Comparison of ENCODE assay signal across 24 mouse cellular contexts in the genomic region with DNA sequence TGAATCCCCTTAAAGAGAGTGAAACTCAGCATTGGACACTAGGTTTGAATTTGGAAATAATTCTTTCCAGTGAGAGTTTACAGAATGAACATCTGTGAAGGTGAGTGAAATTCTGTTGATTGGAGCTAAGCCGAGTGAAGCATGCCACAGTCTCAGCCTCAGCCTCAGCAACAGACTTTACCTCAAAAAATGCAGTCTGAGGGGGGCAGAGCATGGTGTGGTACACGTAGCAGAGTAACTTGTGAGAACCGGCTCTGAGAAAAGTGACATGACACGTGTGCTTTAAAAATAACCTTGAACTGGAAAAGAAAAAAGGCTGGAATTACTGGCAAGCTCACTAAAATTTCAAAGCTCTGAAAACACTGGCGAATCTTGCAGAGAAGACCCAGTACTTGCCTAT.
"Had no signal": no experiment of that assay in that cellular context is flagged by ENCODE, and none has a peak within 500 bp of the region (broad histone marks: within the 10 kb centered on the region; RNA-seq: fewer than 3 reads in every experiment).

No protein-coding gene starts in this region.

- H3K4me3 ChIP-seq: heart, adult 2 months; heart, embryonic 13.5 days; heart, embryonic 15.5 days; hindbrain, embryonic 13.5 days; hindbrain, embryonic 15.5 days; limb, embryonic 13.5 days; limb, embryonic 15.5 days; liver, embryonic 13.5 days had no signal

- ATAC-seq: forebrain, postnatal 0 days; hindbrain, postnatal 0 days; intestine, embryonic 16.5 days had no signal

- H3K4me2 ChIP-seq: heart, embryonic 11.5 days; heart, embryonic 13.5 days; heart, embryonic 15.5 days; hindbrain, embryonic 13.5 days; hindbrain, embryonic 15.5 days; limb, embryonic 13.5 days; limb, embryonic 15.5 days; liver, embryonic 13.5 days had no signal

- H3K9ac ChIP-seq: forebrain, postnatal 0 days; heart, embryonic 13.5 days; heart, embryonic 15.5 days; hindbrain, embryonic 13.5 days; hindbrain, embryonic 15.5 days; limb, embryonic 13.5 days; limb, embryonic 15.5 days; liver, embryonic 13.5 days had no signal

- H3K9me3 ChIP-seq: heart, embryonic 13.5 days; heart, embryonic 15.5 days; hindbrain, embryonic 13.5 days; hindbrain, embryonic 15.5 days; limb, embryonic 13.5 days; limb, embryonic 15.5 days; liver, embryonic 13.5 days had no signal

- H3K27ac ChIP-seq: heart, adult 2 months; heart, embryonic 13.5 days; heart, embryonic 15.5 days; hindbrain, embryonic 13.5 days; hindbrain, embryonic 15.5 days; hindbrain, postnatal 0 days; limb, embryonic 13.5 days; limb, embryonic 15.5 days; liver, embryonic 13.5 days had no signal

- DNase-seq: forebrain, postnatal 0 days; gastrocnemius, postnatal 14 days; gastrocnemius, postnatal 36 days; heart, adult 11 months; heart, adult 2 months; heart, postnatal 14 days; heart, postnatal 36 days; kidney, adult 11 months; kidney, adult 9 months; kidney, postnatal 14 days; kidney, postnatal 36 days; layer of hippocampus, adult 9-11 months; layer of hippocampus, postnatal 36 days; left cerebral cortex, postnatal 4 days; liver, embryonic 13.5 days had no signal

- H3K27me3 ChIP-seq: heart, embryonic 13.5 days; heart, embryonic 15.5 days; hindbrain, embryonic 13.5 days; hindbrain, embryonic 15.5 days; limb, embryonic 13.5 days; limb, embryonic 15.5 days; liver, embryonic 13.5 days had no signal

- H3K36me3 ChIP-seq: heart, embryonic 13.5 days; heart, embryonic 15.5 days; hindbrain, embryonic 13.5 days; hindbrain, embryonic 15.5 days; limb, embryonic 13.5 days; limb, embryonic 15.5 days; liver, embryonic 13.5 days had no signal
